Mouse (Mus musculus) forebrain, embryonic 16.5 days (tissue): ENCODE measurements around the gene Kctd7. TPM values are rescaled to one million over a fixed set of nuclear protein-coding genes. Genes with fewer than 3 reads are reported as not detected.
A peak's percentile ranks its signal among the peaks of the same experiment; 100 is the strongest.

Source experiments
- ATAC-seq: fragments of 200-750 bp; cut with Nextera tagmentation; 2 replicates; pipeline ENCODE4 v1.8.0; 2017; ENCODE audit warnings: mild to moderate bottlenecking, moderate library complexity
- H3K27ac ChIP-seq: fragments of 300-500 bp; sonication (generic); 2 replicates; pipeline ENCODE4 v1.5.1; 2014; ENCODE audit warnings: low read length, control low read depth
- H3K27me3 ChIP-seq: fragments of 300-500 bp; sonication (generic); replicated peaks from 2 replicates; pipeline ENCODE4 v1.6.1; 2014; ENCODE audit warnings: low read length; ENCODE audit not compliant: control insufficient read depth, insufficient read depth
- H3K36me3 ChIP-seq: fragments of 300-500 bp; sonication (generic); 2 replicates; pipeline ENCODE4 v1.6.1; 2014; ENCODE audit not compliant: control insufficient read depth, insufficient read depth
- H3K4me1 ChIP-seq: fragments of 300-500 bp; sonication (generic); replicated peaks from 2 replicates; pipeline ENCODE4 v1.6.1; 2014; ENCODE audit warnings: low read length; ENCODE audit not compliant: control insufficient read depth, insufficient read depth
- H3K4me2 ChIP-seq: fragments of 300-500 bp; sonication (generic); 2 replicates; pipeline ENCODE4 v1.6.1; 2014; ENCODE audit warnings: mild to moderate bottlenecking, low read length, control low read depth
- H3K4me3 ChIP-seq: fragments of 300-500 bp; sonication (generic); replicated peaks from 2 replicates; pipeline ENCODE4 v1.5.1; 2014; ENCODE audit warnings: mild to moderate bottlenecking, low read length, control low read depth
- H3K9ac ChIP-seq: fragments of 300-500 bp; sonication (generic); replicated peaks from 2 replicates; pipeline ENCODE4 v1.6.1; 2014; ENCODE audit warnings: low read depth, low read length, control low read depth
- H3K9me3 ChIP-seq: fragments of 300-500 bp; sonication (generic); 2 replicates; pipeline ENCODE4 v1.6.1; 2016; ENCODE audit warnings: low read length; ENCODE audit not compliant: control insufficient read depth
- WGBS: fragments of 180-500 bp; shearing (Covaris S2); extraction: QIAGEN DNeasy Blood & Tissue Kit; methylation state at CpG from one replicate; pipeline ENCODE4 v1.1.7; 2014; 5-methylcytosine and 5-hydroxymethylcytosine counted together
- polyA plus RNA-seq: library from polyadenylated mRNA; unstranded; fragments of >200 nt; fragmentation: Nextera tagmentation; extraction: Ambion mirVana; gene quantifications from 2 replicates; pipeline ENCODE4 v1.2.1, GENCODE M21; 2015

The Kctd7 gene
- polyA plus RNA-seq, 1 experiment from 2014 or later = 14.9 TPM

GRCm38 (mm10) chr5:130163670-130164069, 19.0 kb downstream of the Kctd7 start:
- H3K36me3 ChIP-seq = no peaks in the 10 kb centered on the region
- no peak overlapping the region for H3K9ac ChIP-seq
- H3K4me2 ChIP-seq = no peak overlapping the region
- no peaks in the 10 kb centered on the region for H3K9me3 ChIP-seq
- H3K27ac ChIP-seq = no peak overlapping the region
- H3K4me3 ChIP-seq = no peak overlapping the region
- H3K27me3 ChIP-seq = no peaks in the 10 kb centered on the region
- no peaks in the 10 kb centered on the region for H3K4me1 ChIP-seq
- ATAC-seq = no peak
- WGBS = 5% methylated on average over 7 of the region's 7 CpGs

GRCm38 (mm10) chr5:130165213-130165612, 20.6 kb downstream of the Kctd7 start:
- 73% methylated on average over 4 of the region's 4 CpGs for WGBS
- Histone ChIP-seq H3K4me1 (no peaks in the 10 kb centered on the region), H3K4me3 (no peak overlapping the region), H3K27me3 (no peaks in the 10 kb centered on the region), H3K4me2 (no peak overlapping the region), H3K9me3 (no peaks in the 10 kb centered on the region), H3K9ac (no peak overlapping the region), H3K36me3 (no peaks in the 10 kb centered on the region), H3K27ac (no peak overlapping the region)
- ATAC-seq = no peak

- 80% methylated on average over 6 of the region's 6 CpGs for WGBS
- Histone ChIP-seq H3K36me3 (no peaks in the 10 kb centered on the region), H3K4me2 (no peak overlapping the region), H3K9ac (no peak overlapping the region), H3K27ac (no peak overlapping the region), H3K4me1 (peaks cover 21% of the 10 kb centered on the region), H3K9me3 (no peaks in the 10 kb centered on the region), H3K4me3 (no peak overlapping the region), H3K27me3 (no peaks in the 10 kb centered on the region)
- ATAC-seq = no peak
Measured at GRCm38 (mm10) chr5:130169109-130169508, 24.4 kb downstream of the Kctd7 start.

GRCm38 (mm10) chr5:130170666-130171422, 26.2 kb downstream of the Kctd7 start:
- whole genome bisulfite sequencing = 11% methylated on average over 6 of the region's 6 CpGs
- peak overlapping the region; percentile 84 for H3K27ac ChIP-seq
- H3K9ac ChIP-seq = peak overlapping the region; percentile 94

GRCm38 (mm10) chr5:130171423-130171954, 26.8 kb downstream of the Kctd7 start, which contains the start of gene Rabgef1:
TSS of gene Rabgef1 (plus strand) at chr5:130171798.
- Histone ChIP-seq H3K4me1 (peaks cover 21% of the 10 kb centered on the region), H3K36me3 (no peaks in the 10 kb centered on the region), H3K4me2 (peak within 1 kb of the TSS; percentile 94), H3K27me3 (no peaks in the 10 kb centered on the region), H3K27ac (peak within 1 kb of the TSS; percentile 84), H3K9ac (peak within 1 kb of the TSS; percentile 94), H3K4me3 (peak within 1 kb of the TSS; percentile 94), H3K9me3 (no peaks in the 10 kb centered on the region)
- under 1% methylated on average over 54 of the region's 62 CpGs for WGBS
- ATAC-seq = peak; percentile 97

More at GRCm38 (mm10) chr5:130170666-130171422, 26.2 kb downstream of the Kctd7 start:
- ATAC-seq = no peak
- H3K9me3 ChIP-seq = no peaks in the 10 kb centered on the region
- peaks cover 21% of the 10 kb centered on the region for H3K4me1 ChIP-seq
- peak overlapping the region; percentile 93 for H3K4me2 ChIP-seq
- no peaks in the 10 kb centered on the region for H3K27me3 ChIP-seq
- H3K4me3 ChIP-seq = peak overlapping the region; percentile 94
- no peaks in the 10 kb centered on the region for H3K36me3 ChIP-seq

- WGBS = 1% methylated on average over 38 of the region's 46 CpGs
- peak; percentile 30 for ATAC-seq
- H3K36me3 ChIP-seq = no peaks in the 10 kb centered on the region
Measured at GRCm38 (mm10) chr5:130171956-130172601, 27.4 kb downstream of the Kctd7 start.

GRCm38 (mm10) chr5:130173012-130173411, 28.4 kb downstream of the Kctd7 start:
- Histone ChIP-seq H3K27me3 (no peaks in the 10 kb centered on the region), H3K4me1 (peaks cover 21% of the 10 kb centered on the region), H3K36me3 (no peaks in the 10 kb centered on the region), H3K9ac (no peak overlapping the region), H3K4me2 (peak overlapping the region; percentile 94), H3K9me3 (no peaks in the 10 kb centered on the region), H3K27ac (no peak overlapping the region), H3K4me3 (no peak overlapping the region)
- whole genome bisulfite sequencing = 95% methylated on average over 4 of the region's 4 CpGs
- ATAC-seq = no peak

More at GRCm38 (mm10) chr5:130171956-130172601, 27.4 kb downstream of the Kctd7 start:
- Histone ChIP-seq H3K4me2 (peak overlapping the region; percentile 94), H3K4me3 (peak overlapping the region; percentile 94), H3K27ac (peak overlapping the region; percentile 84), H3K9ac (peak overlapping the region; percentile 94), H3K4me1 (peaks cover 21% of the 10 kb centered on the region), H3K27me3 (no peaks in the 10 kb centered on the region), H3K9me3 (no peaks in the 10 kb centered on the region)

GRCm38 (mm10) chr5:130177871-130178270, 33.2 kb downstream of the Kctd7 start:
- Histone ChIP-seq H3K4me3 (no peak overlapping the region), H3K27ac (no peak overlapping the region), H3K9ac (no peak overlapping the region), H3K36me3 (no peaks in the 10 kb centered on the region), H3K27me3 (no peaks in the 10 kb centered on the region), H3K4me1 (peaks cover 9% of the 10 kb centered on the region), H3K4me2 (no peak overlapping the region), H3K9me3 (no peaks in the 10 kb centered on the region)
- ATAC-seq = no peak
- WGBS = 54% methylated on average over 4 of the region's 4 CpGs

- H3K4me3 ChIP-seq = no peak overlapping the region
- no peaks in the 10 kb centered on the region for H3K36me3 ChIP-seq
- H3K27ac ChIP-seq = no peak overlapping the region
- H3K9ac ChIP-seq = no peak overlapping the region
- H3K4me1 ChIP-seq = no peaks in the 10 kb centered on the region
- WGBS = 68% methylated on average over 7 of the region's 7 CpGs
- H3K27me3 ChIP-seq = no peaks in the 10 kb centered on the region
- no peaks in the 10 kb centered on the region for H3K9me3 ChIP-seq
- ATAC-seq = no peak
- no peak overlapping the region for H3K4me2 ChIP-seq
Measured at GRCm38 (mm10) chr5:130180362-130180761, 35.7 kb downstream of the Kctd7 start.
